Mouse (Mus musculus): ENCODE data around the gene Cenpt.

GRCm38 (mm10) chr8:105880754-105881520 is 27.9 kb upstream of the Cenpt start, which contains the start of gene Edc4:
- peak; percentile 91 for TF ChIP-seq POLR2A (IDR thresholded peaks at IDR 0.05; ENCODE audit: control insufficient read depth, low read depth, low read length)
- TF ChIP-seq CTCF (IDR thresholded peaks at IDR 0.05; ENCODE audit: control insufficient read depth, insufficient read depth, insufficient replicate concordance, low read depth, low read length) = no peak

All from testis, adult 2 months (tissue).